Mouse (Mus musculus): ENCODE results near the gene Nrxn1. TPM values are rescaled to one million over a fixed set of nuclear protein-coding genes. Genes with fewer than 3 reads are reported as not detected.

Nrxn1 gene
- polyA plus RNA-seq, 1 experiment from 2014 or later, result 13.7 TPM

DNA sequence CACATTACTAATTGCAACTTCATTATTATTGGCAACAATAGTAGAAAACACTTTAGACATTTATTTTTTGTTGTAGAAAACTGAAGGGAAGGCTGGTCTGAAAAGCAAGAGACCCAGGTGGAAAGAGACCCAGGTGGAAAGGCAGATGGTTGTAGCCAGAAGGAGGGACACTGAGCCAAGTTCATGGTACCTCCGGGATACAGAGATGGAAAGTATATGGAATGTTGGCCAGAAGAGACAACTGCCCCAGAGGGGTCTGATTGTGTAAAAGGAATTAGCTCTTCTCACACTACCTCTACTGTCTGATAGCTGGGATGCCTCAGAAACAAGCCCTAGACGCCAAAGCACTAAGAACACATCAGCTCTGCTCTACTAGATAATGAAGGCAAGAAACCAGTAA lies 179.6 kb downstream of the Nrxn1 start:
- H3K4me2 ChIP-seq (ENCODE audit: low read depth, low read length, severe bottlenecking), result no peak overlapping the region
- no peaks in the 10 kb centered on the region for H3K9me3 ChIP-seq (ENCODE audit: control insufficient read depth, low read length)
- H3K9ac ChIP-seq (ENCODE audit: low read length), result no peak overlapping the region
- H3K4me3 ChIP-seq (ENCODE audit: low read depth, low read length), result no peak overlapping the region
- 81% methylated on average over 2 of the region's 2 CpGs for WGBS
- ATAC-seq (replicated peaks; ENCODE audit: low FRiP score) (no peak), DNase-seq (ENCODE audit: low spot score) (no peak)
- H3K27ac ChIP-seq (ENCODE audit: low read depth, low read length), result no peak overlapping the region
- no peaks in the 10 kb centered on the region for H3K36me3 ChIP-seq (ENCODE audit: control insufficient read depth, insufficient read depth, low read length)
- H3K27me3 ChIP-seq (ENCODE audit: control insufficient read depth, insufficient read depth, low read length), result no peaks in the 10 kb centered on the region
- H3K4me1 ChIP-seq (replicated peaks; ENCODE audit: control insufficient read depth, insufficient read depth, low read length), result no peaks in the 10 kb centered on the region

DNA sequence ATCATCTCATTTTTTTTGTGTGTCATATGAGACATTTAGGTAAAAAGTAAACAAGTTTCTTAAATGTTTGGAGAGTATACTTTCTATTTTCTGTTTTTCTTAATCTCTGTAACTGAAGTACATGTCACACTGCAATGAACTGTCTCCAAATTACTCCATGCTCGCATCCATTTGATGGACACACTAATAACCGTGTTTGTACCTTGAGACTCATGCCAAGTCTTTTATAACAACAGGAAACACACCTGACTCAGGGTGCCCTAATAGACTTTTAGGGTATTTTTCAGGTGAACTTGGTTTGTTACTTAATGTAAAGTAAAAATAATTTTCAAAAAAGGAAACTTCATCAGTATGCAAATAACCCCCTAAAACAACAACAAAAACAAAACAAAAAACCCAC lies 180.1 kb downstream of the Nrxn1 start:
- Histone ChIP-seq H3K27me3 (ENCODE audit: control insufficient read depth, insufficient read depth, low read length) (no peaks in the 10 kb centered on the region), H3K9me3 (ENCODE audit: control insufficient read depth, low read length) (no peaks in the 10 kb centered on the region), H3K9ac (ENCODE audit: low read length) (no peak overlapping the region), H3K36me3 (ENCODE audit: control insufficient read depth, insufficient read depth, low read length) (no peaks in the 10 kb centered on the region), H3K4me3 (ENCODE audit: low read depth, low read length) (no peak overlapping the region), H3K27ac (ENCODE audit: low read depth, low read length) (no peak overlapping the region), H3K4me2 (ENCODE audit: low read depth, low read length, severe bottlenecking) (no peak overlapping the region), H3K4me1 (replicated peaks; ENCODE audit: control insufficient read depth, insufficient read depth, low read length) (no peaks in the 10 kb centered on the region)
- WGBS, result 97% methylated on average over 2 of the region's 2 CpGs
- no peak for ATAC-seq (replicated peaks; ENCODE audit: low FRiP score)
- no peak for DNase-seq (ENCODE audit: low spot score)

DNA sequence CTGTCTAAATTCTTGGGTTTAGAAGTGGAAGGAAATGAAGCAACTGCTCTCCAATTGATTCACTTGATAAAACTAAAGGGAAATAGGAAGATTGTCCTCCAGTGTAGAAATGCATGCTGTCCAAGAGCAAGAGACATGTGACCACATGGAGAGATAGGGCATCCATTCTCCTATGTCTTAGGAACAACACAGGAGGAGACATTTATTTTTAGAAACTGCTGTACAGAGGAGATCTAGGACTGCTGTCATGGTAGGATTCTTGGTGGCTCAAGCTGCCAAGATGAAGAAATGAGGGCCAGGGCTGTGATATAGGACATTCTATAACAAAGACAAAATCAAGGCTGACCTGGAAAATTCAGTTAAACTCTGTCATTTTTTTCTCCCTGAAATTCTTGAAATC lies 180.5 kb downstream of the Nrxn1 start:
- no peak overlapping the region for H3K4me3 ChIP-seq (ENCODE audit: low read depth, low read length)
- no peaks in the 10 kb centered on the region for H3K4me1 ChIP-seq (replicated peaks; ENCODE audit: control insufficient read depth, insufficient read depth, low read length)
- no peaks in the 10 kb centered on the region for H3K36me3 ChIP-seq (ENCODE audit: control insufficient read depth, insufficient read depth, low read length)
- ATAC-seq (replicated peaks; ENCODE audit: low FRiP score) (no peak), DNase-seq (ENCODE audit: low spot score) (no peak)
- no peaks in the 10 kb centered on the region for H3K27me3 ChIP-seq (ENCODE audit: control insufficient read depth, insufficient read depth, low read length)
- H3K9ac ChIP-seq (ENCODE audit: low read length), result no peak overlapping the region
- no peaks in the 10 kb centered on the region for H3K9me3 ChIP-seq (ENCODE audit: control insufficient read depth, low read length)
- H3K4me2 ChIP-seq (ENCODE audit: low read depth, low read length, severe bottlenecking), result no peak overlapping the region
- H3K27ac ChIP-seq (ENCODE audit: low read depth, low read length), result no peak overlapping the region

DNA sequence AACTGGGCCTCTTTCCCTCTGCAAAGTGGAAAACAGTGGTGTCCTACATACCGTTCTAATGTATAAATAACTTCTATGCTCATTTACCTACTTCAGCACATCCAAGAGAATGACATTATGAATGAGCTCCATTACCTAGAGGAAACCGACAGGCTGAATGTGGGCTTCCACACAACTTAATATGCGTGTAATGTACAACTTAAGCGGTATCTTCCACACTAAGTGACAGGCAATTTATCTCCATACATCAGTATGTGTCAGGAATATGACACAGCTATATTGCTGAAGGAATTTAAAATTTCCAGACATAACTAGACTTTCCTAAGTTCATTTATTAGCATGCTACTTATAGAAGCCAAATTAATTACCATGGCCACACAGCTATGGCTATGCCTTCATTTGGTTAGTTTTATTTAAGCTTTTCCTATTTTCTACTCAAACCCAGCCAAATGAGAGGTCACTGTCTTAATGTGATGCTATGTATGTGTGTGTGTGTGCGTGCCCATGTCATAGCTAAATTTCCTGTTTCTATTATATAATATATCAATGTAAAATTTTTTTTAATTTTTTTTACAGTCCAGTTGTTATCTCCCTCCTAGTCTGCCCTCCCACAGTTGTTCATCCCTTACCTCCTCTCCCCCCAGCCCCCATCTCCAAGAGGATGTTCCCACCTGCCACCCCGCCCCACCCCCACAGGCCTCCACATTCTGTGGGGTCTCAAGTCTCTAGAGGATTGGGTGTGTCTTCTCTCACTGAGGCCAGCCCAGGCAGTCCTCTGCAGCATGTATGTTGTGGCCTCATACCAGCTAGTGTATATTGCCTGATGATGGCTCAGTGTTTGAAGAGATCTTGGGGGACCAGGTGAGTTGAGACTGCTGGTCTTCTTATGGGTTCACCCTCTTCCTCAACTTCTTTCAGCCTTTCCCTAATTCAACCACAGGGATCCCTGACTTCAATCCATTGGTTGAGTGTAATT lies 186.5 kb downstream of the Nrxn1 start:
- no peaks in the 10 kb centered on the region for H3K4me1 ChIP-seq (replicated peaks; ENCODE audit: control insufficient read depth, insufficient read depth, low read length)
- H3K27ac ChIP-seq (ENCODE audit: low read depth, low read length), result no peak overlapping the region
- DNase-seq (ENCODE audit: low spot score) (no peak), ATAC-seq (replicated peaks; ENCODE audit: low FRiP score) (no peak)
- H3K4me2 ChIP-seq (ENCODE audit: low read depth, low read length, severe bottlenecking), result no peak overlapping the region
- no peaks in the 10 kb centered on the region for H3K27me3 ChIP-seq (ENCODE audit: control insufficient read depth, insufficient read depth, low read length)
- no peak overlapping the region for H3K9ac ChIP-seq (ENCODE audit: low read length)
- 87% methylated on average over 6 of the region's 6 CpGs for WGBS
- H3K36me3 ChIP-seq (ENCODE audit: control insufficient read depth, insufficient read depth, low read length), result no peaks in the 10 kb centered on the region
- no peaks in the 10 kb centered on the region for H3K9me3 ChIP-seq (ENCODE audit: control insufficient read depth, low read length)
- H3K4me3 ChIP-seq (ENCODE audit: low read depth, low read length), result no peak overlapping the region

DNA sequence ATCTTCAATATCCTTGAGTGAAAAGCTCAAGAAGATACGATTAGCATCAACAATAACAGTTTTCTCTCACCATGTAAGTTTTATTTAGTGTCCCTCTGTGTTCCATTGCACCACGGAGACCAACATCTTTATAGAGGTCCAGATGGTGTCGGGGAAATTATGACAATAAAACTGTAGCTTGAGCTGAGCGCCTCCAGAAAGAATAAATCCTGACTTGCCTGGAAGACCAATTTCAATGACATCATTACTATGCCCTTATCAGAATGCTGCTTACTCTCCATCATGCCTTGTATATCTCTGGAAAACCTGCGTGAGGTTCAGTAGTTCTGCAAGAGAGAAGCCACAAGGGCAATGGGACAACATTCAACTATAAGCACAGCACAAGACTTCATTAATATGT lies 187.7 kb downstream of the Nrxn1 start:
- Histone ChIP-seq H3K27me3 (ENCODE audit: control insufficient read depth, insufficient read depth, low read length) (no peaks in the 10 kb centered on the region), H3K4me1 (replicated peaks; ENCODE audit: control insufficient read depth, insufficient read depth, low read length) (no peaks in the 10 kb centered on the region), H3K27ac (ENCODE audit: low read depth, low read length) (no peak overlapping the region), H3K36me3 (ENCODE audit: control insufficient read depth, insufficient read depth, low read length) (no peaks in the 10 kb centered on the region), H3K4me3 (ENCODE audit: low read depth, low read length) (no peak overlapping the region), H3K9ac (ENCODE audit: low read length) (no peak overlapping the region), H3K9me3 (ENCODE audit: control insufficient read depth, low read length) (no peaks in the 10 kb centered on the region), H3K4me2 (ENCODE audit: low read depth, low read length, severe bottlenecking) (no peak overlapping the region)
- DNase-seq (ENCODE audit: low spot score) (no peak), ATAC-seq (replicated peaks; ENCODE audit: low FRiP score) (no peak)
- 84% methylated on average over 5 of the region's 5 CpGs for WGBS

DNA sequence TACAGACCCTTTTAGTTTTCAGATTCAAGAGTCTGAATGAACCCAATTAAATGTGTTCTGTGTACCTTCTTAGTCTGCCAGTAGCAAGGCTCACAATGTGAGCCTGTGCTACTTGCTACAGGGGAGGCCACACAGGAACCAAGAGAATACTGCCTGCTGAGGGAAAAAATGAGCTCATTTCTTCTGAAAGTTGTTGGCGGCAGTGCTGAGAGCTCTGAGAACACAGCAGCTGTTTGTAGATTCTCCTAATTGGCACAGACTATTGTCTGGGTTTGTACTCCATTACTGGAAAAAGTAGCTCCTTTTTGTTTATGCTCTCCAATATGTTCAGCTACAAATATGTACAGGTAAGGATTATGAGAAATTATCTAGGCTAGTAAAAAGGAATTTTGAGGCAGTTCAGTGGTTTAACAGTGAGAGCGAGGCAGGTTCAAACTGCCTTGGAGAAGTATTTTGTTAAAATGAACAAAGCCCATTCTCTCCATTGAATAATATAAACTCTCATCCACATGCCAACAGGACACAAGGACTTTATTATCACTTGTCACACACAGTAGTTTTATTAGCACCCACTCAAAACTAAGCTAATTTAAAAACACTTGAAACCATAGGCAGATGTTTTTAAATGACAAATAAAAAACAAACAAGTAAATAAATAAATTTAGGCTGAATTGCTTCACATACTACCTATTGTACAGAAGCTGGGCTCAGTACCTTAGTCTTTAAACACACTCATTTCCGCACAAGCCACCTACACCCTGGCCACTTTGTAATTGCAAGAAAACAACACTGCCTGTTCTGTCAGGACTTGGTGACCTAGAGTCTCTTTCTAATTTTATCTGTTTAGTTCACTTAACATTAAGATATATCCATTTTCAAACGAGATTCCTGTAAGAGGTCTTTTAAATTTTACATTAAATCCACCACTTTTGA lies 200.3 kb downstream of the Nrxn1 start:
- H3K9ac ChIP-seq (ENCODE audit: low read length), result no peak overlapping the region
- peak; percentile 69 for DNase-seq (ENCODE audit: low spot score)
- H3K4me3 ChIP-seq (ENCODE audit: low read depth, low read length), result no peak overlapping the region
- H3K27me3 ChIP-seq (ENCODE audit: control insufficient read depth, insufficient read depth, low read length), result no peaks in the 10 kb centered on the region
- ATAC-seq (replicated peaks; ENCODE audit: low FRiP score), result peak; percentile 96
- peak overlapping the region; percentile 63 for H3K27ac ChIP-seq (ENCODE audit: low read depth, low read length)
- H3K9me3 ChIP-seq (ENCODE audit: control insufficient read depth, low read length), result no peaks in the 10 kb centered on the region
- 27% methylated on average over 4 of the region's 4 CpGs for WGBS
- no peaks in the 10 kb centered on the region; the same call in 1 of the 2 replicates for H3K4me1 ChIP-seq (replicated peaks; ENCODE audit: control insufficient read depth, insufficient read depth, low read length)
- no peak overlapping the region for H3K4me2 ChIP-seq (ENCODE audit: low read depth, low read length, severe bottlenecking)
- H3K36me3 ChIP-seq (ENCODE audit: control insufficient read depth, insufficient read depth, low read length), result no peaks in the 10 kb centered on the region

DNA sequence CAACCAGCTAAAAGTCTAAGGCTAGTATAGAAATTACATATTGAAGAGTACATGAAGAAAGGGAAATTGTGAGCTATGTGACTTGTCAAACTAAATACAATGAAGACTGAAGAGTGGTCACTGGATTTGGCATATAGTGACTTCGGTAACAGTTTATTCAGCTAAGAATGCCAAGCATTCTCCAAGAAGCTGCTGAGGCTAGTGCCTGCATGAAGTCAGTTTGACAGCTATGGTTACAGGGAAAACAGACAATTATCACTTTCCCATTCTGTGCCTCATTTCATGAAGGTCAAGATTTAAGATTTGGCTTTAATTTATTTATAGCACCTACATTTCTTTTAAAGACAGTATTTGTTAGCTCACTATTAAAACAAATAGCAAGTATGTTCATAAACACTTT lies 201.2 kb downstream of the Nrxn1 start:
- no peak for DNase-seq (ENCODE audit: low spot score)
- 58% methylated on average over 1 of the region's 1 CpGs for WGBS

DNA sequence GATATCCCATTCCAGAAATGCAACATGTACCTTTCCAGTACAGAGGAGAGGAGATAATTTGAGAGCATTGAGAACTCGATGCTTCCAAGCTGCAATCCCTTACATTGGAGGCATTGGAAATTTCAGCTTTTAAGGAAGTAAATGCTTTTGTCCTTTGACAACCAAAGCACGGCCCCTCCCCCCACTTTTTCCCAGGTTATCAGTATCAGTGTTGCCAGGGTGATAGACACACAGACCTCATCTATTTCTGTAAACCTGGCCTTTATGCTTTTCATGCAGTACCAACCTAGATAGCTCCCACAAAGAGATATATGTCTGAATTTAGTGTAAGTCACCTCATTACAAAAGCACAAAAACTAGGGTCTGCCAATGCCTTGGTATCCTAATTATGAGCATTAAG lies 235.6 kb downstream of the Nrxn1 start:
- Histone ChIP-seq H3K4me3 (ENCODE audit: low read depth, low read length) (no peak overlapping the region), H3K4me1 (replicated peaks; ENCODE audit: control insufficient read depth, insufficient read depth, low read length) (peaks cover 3% of the 10 kb centered on the region; the same call in 1 of the 2 replicates), H3K9me3 (ENCODE audit: control insufficient read depth, low read length) (no peaks in the 10 kb centered on the region), H3K27ac (ENCODE audit: low read depth, low read length) (no peak overlapping the region), H3K36me3 (ENCODE audit: control insufficient read depth, insufficient read depth, low read length) (no peaks in the 10 kb centered on the region), H3K9ac (ENCODE audit: low read length) (no peak overlapping the region), H3K27me3 (ENCODE audit: control insufficient read depth, insufficient read depth, low read length) (no peaks in the 10 kb centered on the region), H3K4me2 (ENCODE audit: low read depth, low read length, severe bottlenecking) (no peak overlapping the region)
- DNase-seq (ENCODE audit: low spot score) (no peak), ATAC-seq (replicated peaks; ENCODE audit: low FRiP score) (no peak)
- WGBS, result 54% methylated on average over 2 of the region's 2 CpGs

More for the DNA sequence above, 201.2 kb downstream of the Nrxn1 start:
- Histone ChIP-seq H3K4me1 (replicated peaks; ENCODE audit: control insufficient read depth, insufficient read depth, low read length) (no peaks in the 10 kb centered on the region; the same call in 1 of the 2 replicates), H3K4me2 (ENCODE audit: low read depth, low read length, severe bottlenecking) (no peak overlapping the region), H3K4me3 (ENCODE audit: low read depth, low read length) (no peak overlapping the region), H3K36me3 (ENCODE audit: control insufficient read depth, insufficient read depth, low read length) (no peaks in the 10 kb centered on the region), H3K9ac (ENCODE audit: low read length) (no peak overlapping the region), H3K9me3 (ENCODE audit: control insufficient read depth, low read length) (no peaks in the 10 kb centered on the region), H3K27ac (ENCODE audit: low read depth, low read length) (no peak overlapping the region), H3K27me3 (ENCODE audit: control insufficient read depth, insufficient read depth, low read length) (no peaks in the 10 kb centered on the region)
- no peak for ATAC-seq (replicated peaks; ENCODE audit: low FRiP score)

Data from forebrain, embryonic 11.5 days (tissue).